Mouse (Mus musculus): ENCODE results near the gene Scnm1. TPM values are rescaled to one million over a fixed set of nuclear protein-coding genes. Genes with fewer than 3 reads are reported as not detected.
A peak's percentile ranks its signal among the peaks of the same experiment; 100 is the strongest.
"Not testable (repeated sequence)": the region's sequence is repeated elsewhere in the genome, so short reads cannot be mapped to it uniquely, and the experiment has no call there.

Gene Scnm1
- total RNA-seq, 2 experiments from 2014 or later, result 48.8 to 51.2 TPM

DNA sequence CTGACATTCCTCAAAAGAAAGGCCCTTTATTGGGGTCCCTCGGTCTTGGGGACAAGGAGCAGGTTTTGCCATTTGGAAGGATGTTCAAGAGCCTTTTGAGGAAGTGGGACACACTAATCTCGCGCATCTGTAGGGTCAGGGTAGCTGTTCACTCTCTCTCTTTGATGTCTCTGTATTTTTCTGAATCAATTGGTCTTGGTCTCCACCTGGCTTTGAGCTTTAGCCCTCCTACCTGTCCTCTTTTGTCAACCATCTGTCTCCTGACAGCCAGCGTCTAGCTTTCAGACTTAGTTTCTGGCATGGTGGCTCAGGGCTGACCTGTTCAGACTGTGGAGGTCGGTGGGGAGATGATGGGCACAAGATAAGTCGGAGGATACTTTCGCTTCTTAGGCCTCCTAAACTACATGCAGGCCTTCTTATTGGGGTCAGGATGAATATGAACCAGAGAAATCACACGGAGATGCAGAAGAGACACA lies 25.7 kb upstream of the Scnm1 start:
- no peak for DNase-seq (ENCODE audit: low spot score in 2 of 2)

DNA sequence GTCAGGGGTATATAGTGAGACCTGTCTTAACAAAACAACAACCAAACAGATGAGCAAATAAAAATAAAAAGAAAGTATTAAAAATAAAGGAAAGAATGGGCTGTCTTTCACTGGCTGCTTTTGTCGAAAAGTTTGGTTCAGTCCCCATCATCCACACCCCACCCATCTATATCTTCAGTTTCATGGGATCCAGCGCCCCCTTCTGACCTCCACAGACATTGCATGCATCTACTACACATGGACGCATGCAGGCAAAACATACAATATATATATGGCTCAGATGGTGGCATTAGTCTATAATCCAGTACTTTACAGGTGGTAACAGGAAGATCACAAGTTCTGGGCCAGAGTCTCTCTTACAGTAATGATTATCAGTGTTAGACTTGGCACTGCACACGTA lies 20.1 kb upstream of the Scnm1 start:
- no peak for DNase-seq (ENCODE audit: low spot score in 2 of 2)

DNA sequence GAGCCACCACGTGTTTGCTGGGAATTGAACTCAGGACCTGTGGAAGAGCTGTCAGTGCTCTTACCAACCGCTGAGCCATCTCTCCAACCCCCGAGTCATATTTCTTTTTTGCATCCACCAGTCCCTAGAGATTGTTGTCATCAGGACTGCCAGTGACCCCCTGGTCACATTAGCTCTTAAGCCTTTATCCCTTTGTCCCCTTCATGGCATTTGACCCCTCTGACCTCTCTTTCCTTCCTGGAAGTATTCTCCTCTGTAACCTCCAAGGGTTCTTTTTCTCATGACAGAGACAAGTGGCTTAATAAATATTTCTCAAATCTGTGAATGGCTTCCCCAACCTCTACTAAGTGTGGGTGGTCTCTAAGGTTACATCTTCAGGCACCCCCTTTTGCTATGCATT lies 14.1 kb upstream of the Scnm1 start:
- DNase-seq (ENCODE audit: low spot score in 2 of 2), result no peak

DNA sequence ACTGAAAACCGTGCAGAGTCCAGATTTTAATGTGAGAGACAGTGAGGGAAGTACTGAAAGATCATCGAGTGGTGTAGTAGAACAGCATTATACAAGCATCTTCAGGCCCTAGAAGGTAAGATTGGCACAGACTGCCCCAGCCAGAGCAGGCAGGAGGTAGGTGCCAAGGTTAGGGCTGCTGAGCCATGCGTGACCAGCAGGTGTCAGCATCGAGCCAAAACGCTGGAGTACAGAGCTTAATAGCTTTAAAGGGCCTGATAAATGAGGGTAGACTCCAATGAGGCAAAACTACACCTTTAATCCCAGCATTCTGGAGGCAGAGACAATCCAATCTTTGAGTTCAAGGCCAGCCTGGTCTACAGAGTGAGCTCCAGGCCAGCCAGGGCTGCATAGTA lies 8.8 kb upstream of the Scnm1 start:
- peak; percentile 58 to 82 for DNase-seq (ENCODE audit: low spot score in 2 of 2)

DNA sequence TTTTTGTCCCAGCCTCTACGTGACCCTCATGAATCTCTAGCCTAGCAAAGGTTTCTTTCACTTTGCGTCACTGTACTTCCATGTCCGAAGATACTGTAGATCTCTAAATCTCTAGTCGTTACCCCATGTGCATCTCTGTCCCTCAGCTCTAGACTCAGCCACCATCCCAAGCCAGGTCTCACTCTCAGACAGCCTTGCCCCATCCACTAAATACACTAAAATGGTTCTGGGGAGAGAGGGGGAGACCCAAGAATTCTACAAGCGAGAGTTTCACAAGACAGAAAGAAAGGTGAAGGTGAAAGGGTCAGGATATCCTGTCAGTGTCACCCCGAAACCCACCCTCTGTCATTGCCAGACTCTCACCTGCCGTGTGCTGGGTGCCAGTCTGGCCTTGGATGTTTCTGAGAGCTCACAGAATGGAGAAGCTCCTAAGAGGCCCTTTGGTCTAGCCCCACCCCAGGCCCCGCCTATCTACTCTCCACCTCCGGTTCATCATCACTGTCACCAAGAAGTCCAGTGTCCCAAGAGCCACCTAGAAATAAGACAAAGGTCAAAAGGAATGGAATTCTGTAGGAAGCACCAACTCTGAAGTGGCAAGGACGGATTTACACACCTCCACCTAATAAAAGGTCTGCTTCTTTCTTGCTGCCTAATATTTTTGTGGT lies 8.3 kb upstream of the Scnm1 start, which contains the start of gene Tnfaip8l2:
Gene Tnfaip8l2, minus strand, starts transcription at position 409 of the 665 bp plus-strand sequence.
- DNase-seq (ENCODE audit: low spot score in 2 of 2), result no peak

DNA sequence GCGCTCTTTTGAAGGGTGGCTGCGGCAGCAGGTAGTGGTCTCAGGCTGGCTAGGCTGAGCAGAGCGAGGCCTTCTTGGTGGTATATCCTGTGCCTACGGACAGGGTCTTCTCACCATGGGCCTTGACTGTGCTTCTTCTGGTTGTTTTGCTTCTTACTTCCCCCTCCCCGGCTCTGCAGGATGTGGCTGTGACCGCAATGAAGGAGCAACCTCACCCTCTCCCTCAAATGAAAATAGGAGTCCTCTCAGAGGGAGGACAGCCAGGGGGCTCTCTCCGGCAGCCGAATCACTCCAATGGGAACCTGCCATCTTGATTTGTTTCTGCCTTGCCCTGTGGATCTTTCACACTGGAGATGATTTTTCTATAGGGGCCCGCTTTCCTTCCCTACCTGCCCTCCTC lies 7.7 kb upstream of the Scnm1 start:
- no peak for DNase-seq (ENCODE audit: low spot score in 2 of 2)

DNA sequence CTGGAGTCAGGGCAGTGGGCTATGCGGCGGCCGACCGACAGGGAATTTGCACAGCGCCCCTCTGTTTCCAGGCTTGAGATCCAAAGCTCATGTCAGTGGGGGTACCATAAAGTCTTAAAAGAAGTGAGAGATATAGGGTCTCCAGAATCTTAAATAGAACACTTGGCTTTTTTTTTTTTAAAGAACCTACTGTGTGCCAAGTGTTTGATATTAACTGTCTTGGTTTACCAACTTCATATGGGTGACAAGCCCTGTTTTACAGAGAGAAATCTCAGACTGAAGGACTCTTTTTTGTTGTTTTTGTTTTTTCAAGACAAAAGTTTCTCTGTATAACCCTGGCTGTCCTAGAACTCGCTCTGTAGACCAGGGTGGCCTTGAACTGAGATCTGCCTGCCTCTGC lies 7.0 kb upstream of the Scnm1 start:
- no peak for DNase-seq (ENCODE audit: low spot score in 2 of 2)

DNA sequence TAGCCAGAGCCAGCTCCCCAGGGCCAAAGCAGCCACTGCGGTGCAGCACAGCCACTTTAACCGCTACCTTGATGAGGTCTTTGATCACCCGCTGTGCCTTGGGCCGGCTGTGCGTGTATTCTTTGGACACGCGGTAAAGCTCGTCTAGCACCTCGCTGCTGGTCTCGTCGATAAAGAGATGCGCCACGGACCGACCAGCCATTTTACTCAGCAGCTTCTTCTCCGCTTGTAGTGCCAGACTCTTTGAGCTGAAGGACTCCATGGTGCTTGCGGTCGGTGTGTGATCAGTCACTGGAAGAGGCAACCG lies 6.4 kb upstream of the Scnm1 start:
- DNase-seq (ENCODE audit: low spot score in 2 of 2), result no peak

DNA sequence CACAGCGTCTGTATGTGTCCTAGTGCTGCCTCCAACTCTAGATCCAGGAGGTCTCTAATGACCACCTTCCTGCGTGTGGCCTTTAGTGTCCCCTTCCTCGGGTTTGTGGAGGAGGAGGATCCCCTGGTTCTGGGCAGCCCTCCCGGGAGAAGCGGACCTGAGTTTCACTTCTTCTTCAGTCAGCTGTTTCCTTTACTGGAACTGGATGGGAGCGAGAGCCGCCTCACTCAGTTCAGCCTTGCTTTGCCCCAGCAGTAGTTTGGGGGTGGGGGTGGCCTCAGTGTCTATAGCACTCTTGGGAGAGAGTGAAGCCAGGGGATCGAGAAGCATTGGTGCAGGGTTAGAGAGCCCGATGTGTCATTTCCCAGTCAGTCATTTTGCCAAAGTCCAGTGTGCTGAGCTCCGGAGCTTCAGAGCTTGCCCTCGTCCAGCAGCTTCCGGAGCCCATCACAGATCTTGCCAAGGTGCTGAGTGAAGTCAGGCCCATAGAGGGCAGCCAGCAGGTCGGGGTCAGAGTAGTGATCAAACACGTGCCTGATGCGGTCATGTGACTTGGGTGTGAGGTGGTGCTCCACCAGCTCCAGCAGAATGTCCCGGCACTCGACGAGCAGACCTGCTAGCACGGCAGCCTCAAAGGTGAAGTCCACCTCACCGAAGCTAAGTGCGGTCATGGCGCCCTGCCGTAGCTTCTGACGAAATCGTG lies 5.9 kb upstream of the Scnm1 start:
- no peak for DNase-seq (ENCODE audit: low spot score in 2 of 2)

DNA sequence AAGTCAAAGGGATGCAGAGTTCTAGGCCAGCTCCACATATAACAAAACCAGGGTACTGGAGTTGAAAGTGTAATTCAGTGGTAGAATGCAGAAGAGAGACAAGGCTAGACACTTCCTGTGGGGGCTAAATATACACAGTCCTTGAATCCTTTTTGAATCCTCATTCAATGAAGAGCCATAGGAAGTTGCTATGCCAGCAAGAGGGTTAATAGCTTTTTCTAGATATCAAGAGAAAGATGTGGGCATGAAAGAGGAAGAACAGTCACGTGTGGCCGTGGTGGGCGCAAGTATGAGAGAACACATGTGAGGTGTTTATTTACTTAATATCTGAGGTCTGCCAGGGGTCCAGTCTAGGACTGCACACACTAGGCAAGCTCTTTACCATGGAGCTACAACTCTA lies 2.5 kb upstream of the Scnm1 start:
- DNase-seq (ENCODE audit: low spot score in 2 of 2), result no peak

DNA sequence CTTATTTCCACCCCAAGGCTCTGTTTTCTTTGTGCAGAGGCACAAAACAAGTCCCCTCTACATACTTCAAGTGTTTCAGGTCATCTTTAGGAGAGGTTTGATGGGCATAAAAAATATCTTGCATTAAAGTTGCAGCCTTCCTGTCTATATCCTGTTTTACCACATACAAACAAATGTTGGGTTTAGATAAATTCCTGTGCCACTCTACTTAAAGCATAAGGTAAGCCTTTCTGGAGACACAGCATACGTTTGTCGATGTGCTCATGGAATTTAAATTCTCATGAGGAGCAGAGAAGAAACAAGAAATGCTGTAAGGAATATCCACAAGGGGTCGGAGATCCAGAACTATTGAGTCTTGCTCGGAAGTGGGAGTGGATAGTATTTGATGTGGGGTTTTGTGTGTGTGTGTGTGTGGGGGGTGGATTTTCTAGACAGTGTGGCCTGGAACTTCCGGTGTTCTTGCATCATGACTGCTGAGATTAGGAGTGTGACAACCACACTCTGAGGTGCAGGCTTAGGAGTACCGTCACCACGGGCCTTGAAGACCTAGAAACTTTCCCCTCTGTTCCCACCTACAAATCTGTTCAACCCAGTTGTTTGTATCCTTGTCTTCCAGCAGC lies 1.7 kb upstream of the Scnm1 start:
- no peak for DNase-seq (ENCODE audit: low spot score in 2 of 2)

DNA sequence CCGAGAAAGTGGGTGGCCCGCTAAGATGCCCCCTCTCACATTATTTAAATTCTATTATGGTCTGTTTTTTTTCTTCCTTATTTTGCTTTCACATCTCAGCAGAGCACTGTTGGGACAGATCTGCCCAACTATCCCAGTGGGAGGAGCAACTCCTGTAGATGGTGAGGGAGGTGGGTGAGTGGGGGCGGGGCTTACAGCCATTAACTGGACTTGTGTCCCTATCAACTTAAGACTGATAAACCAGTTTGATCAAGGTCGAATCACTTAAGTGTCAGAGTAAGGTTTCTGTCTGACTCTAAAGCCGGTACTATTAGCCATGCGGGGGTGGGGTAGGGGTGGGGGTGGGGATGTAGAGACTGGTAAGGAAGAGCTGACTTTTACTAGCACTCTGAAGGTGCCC lies 1.2 kb upstream of the Scnm1 start:
- no peak for DNase-seq (ENCODE audit: low spot score in 2 of 2)

DNA sequence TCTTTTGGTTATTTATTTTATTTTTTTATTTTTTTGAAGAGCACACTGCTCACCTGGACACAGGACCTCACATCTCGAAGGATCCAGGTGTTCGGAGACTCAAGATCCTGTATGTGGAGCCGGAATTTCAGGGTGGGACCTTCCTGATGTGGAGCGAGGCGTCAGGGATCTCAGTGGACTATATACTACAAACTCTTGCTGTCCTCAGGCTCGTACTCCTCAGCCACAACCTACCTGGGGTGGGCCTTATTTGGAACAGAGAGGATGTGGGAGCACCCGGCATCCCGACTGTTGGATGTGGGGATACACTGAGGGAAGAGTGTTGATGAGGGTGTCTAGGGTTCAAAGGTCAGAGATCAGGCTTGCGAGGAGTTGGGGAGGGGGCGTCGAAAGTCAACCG lies 322 bp upstream of the Scnm1 start:
- DNase-seq (ENCODE audit: low spot score in 2 of 2), result not testable (repeated sequence)

DNA sequence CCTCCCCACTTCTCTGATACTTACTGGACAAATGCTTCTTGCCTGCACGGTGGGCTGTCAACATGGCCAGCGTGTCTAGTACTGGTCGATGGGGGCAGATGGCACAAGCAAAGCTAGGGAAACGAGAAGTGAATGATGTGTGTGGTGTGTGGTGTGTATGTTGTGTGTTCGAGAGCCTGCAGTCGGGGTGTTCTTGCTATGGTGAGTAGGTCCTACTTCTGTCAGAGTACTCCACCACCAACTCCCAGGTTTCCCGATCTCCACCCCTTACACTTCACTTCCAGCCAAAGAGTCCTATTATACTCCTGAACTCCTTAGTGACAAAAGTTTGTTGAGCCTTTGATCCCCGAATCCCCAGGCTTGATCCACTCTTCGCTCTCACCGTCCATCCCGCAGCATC lies 635 bp downstream of the Scnm1 start:
- DNase-seq (ENCODE audit: low spot score in 2 of 2), result no peak

DNA sequence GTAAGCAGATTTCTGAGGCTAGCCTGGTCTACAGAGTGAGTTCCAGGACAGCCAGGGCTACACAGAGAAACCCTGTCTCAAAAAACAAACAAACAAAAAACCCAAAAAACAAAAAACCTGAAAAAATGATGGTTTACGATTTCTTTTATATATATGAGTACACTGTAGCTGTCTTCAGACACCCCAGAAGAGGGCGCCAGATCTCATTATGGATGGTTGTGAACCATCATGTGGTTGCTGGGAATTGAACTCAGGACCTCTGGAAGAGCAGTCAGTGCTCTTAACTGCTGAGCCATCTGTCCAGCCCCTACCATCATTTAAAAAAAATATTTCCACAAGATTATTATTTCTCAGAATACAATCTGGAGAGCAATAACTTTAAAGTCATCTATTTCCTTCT lies 1.4 kb downstream of the Scnm1 start:
- DNase-seq (ENCODE audit: low spot score in 2 of 2), result not testable (repeated sequence)

DNA sequence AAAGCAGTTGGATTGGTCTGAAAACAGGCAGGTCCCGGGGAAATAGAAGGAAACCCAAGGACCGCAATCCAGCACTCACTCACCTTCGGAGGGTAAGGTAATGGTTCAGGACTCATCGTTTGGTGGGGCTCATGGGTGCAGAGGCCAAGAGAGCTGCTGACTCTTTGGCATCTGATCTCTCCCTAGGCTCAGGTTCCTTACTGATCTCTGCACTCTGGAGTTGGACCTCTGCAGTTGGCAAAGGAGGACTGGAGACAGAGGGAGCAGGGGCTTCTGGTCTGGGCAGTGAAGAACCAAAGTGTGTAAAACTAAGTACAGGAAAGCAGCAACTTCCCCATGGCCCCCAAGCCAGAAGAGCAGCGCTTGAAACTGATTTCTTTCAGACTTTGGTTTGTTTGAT lies 3.7 kb downstream of the Scnm1 start:
- DNase-seq (ENCODE audit: low spot score in 2 of 2), result no peak

DNA sequence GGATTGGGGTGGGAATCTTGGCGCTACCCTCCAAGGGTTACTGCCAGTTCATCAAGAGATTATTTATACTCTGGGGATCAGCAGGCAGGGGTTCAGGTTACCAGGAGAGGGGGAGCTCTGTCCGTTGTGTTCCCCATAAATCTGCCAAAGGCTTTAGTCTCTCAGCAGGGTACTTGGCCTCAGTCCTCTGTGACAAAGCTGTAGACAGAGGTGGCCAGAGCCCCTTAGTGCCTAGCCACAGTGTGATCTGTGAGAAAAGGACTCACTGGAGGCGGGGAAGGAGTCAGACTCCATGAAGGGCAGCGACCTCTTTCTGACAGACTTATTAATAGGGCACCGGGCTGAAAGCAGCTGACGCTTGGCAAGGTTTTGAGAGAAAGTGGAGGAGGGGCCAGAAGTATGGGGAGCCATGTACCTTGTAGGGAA lies 4.6 kb downstream of the Scnm1 start:
- DNase-seq (ENCODE audit: low spot score in 2 of 2), result no peak

DNA sequence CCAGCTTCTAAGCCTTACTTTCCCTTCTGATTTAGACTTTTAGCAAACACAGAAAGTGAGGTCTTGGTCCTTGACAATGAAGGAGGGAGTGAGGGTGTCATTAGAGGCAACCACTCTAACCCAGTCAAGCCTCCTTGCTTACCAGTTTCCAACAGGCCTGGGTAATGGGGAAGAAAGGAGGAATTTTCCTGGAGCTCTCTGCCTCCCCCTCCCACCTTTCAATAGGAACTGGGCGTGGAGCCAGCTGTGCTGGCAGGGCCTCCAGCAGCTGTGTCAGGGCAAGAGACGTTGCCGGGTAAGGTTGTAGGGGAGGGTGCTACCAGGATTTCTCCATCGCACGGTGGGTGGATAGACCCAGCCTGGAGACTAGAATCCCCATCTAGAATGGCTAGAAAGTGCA lies 8.8 kb downstream of the Scnm1 start:
- peak in 1 of 2 experiments; percentile 75 for DNase-seq (ENCODE audit: low spot score in 2 of 2)

DNA sequence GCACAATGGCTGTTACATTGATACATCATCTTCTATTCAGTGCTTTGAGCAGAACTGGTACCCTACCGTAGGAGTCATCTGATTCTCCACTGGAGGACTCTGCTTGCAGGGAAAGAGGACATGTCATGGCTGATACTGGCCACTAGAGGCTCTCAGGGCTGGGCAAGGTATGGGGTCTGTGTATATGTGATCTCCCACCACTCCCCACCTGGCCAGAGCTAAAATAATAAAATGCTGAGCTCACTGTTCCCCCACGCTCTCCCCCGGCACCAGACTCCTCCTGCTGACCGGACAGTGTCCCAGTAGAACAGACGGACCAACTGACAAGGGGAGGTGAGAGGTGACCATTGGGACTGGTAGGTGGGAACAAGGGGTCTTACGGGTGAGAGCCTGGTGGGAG lies 9.6 kb downstream of the Scnm1 start, which contains the start of gene Tmod4:
Gene Tmod4, plus strand, starts transcription at position 231 of the 400 bp plus-strand sequence.
- no peak for DNase-seq (ENCODE audit: low spot score in 2 of 2)

DNA sequence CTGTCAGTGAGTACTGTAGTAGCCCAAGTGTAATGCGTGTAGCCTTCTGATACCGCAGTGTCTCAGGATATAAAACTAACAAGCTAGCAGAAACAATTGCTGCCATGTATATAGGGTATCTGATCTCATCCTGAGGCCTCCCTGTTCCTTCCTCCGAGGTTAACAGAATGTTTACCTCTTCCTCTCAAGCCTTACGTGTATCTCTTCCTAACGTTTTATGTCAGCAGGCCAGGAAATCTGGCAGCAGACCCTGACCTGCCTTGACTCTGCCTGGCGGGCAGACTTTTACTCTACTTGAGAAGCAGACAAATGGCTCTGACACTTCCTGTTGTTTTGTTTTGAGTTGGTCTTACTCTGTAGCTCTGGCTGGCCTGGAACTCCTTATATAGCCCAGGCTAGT lies 12.2 kb downstream of the Scnm1 start:
- DNase-seq (ENCODE audit: low spot score in 2 of 2), result no peak

DNA sequence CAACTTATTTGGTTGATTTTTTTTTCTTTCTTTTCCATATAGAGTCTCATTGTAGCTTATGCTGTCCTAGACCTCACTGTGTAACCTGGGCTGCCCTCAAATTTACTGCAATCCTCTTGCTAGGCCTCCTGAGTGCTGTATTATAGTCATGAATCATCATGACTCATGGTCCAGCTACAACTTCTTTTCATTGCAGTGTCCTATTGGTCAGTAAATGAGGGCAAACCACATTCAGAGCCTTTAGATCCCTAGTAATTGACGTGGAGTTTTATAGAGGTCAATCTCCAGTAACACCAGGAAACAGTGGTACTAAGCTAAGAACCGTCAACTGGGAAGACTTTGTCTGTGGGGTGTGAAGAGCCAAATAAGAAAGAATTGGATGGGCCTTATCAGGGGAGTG lies 16.1 kb downstream of the Scnm1 start:
- no peak for DNase-seq (ENCODE audit: low spot score in 2 of 2)

DNA sequence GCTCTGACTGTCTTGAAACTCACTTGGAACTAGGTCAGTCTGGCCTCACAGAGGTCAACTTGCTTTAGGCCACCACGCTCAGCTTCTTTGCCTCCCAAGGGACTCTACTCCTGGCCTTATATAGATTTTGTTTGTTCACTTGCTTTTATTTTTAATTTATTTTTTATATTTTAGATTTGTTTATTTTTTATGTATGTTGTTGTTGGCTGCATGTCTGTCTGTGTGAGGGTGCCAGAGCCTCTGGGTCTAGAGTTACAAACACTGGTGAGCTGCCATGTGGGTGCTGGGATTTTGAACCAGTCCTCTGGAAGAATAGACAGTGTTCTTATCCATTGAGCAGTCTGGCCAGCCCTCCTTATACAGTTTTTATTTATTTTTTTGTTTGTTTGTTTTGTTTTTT lies 21.1 kb downstream of the Scnm1 start:
- DNase-seq (ENCODE audit: low spot score in 2 of 2), result no peak
